Mouse (Mus musculus): ENCODE measurements at regions not wholly inside any gene's neighbourhood (a gene's known extent, or its start where the extent isn't known, plus 50 kb on each side); places are given as distances from the start of the nearest gene placed in this dataset.
A peak's percentile ranks its signal among the peaks of the same experiment; 100 is the strongest.
"Not testable (repeated sequence)": the region's sequence is repeated elsewhere in the genome, so short reads cannot be mapped to it uniquely, and the experiment has no call there.

DNA sequence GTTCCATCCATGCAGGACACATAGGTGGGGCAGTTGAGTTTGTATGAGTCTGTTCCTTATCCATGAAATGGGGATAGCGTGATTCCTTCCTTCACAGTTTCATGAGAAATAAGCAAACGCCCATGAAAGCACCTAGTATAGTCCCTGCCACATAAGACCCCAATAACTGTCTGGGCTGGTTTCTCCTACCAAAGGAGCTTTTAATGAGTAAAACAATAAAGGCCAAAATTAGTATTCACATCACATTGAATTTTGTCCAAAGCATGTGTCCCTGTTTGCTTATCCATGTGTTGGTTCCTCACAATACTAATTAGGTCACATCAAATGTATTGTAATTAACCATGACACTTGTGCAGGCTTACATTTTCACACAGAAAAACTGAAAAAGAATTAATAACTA, 221.3 kb downstream of the Prdm13 start:
- DNase-seq = no peak

DNA sequence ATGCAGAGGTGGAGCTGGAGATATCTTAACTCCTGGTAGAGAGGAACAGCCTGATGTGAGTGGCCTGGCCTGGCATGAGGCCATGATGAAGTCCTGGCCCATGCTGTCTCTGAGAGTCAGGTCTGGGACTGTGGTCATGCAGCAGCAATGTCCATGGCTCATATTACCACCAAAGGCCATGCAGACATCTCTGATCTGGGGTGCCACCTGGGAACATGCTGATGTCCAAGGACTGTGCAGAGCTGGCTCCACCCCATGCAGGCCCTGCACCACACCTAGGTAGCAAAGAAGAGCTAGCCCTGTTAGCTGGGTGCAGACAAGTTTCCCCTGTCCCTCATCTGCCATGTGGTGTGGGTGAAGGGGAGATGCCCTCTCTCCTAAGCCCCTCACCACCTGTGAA, 244.5 kb downstream of the Prdm13 start:
- DNase-seq = no peak

DNA sequence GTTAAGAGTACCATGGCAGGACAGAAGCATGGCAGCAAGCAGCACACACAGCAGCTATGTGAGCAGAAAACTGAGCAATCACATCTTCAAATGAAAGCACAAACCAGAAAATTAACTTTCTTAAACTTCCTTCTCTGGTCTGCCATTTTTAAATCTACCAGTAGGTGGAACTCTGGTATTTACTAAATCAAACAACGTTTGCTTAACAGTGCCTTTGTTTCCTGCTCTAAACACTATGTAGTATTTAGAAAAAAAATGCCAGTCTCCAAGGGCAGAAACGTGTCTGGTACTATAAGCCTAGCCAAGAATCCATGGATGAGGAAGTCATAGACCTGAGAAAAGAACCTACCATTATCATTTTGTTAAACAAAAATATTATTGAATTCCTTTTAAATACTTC, 249.1 kb downstream of the Prdm13 start:
- DNase-seq = no peak

DNA sequence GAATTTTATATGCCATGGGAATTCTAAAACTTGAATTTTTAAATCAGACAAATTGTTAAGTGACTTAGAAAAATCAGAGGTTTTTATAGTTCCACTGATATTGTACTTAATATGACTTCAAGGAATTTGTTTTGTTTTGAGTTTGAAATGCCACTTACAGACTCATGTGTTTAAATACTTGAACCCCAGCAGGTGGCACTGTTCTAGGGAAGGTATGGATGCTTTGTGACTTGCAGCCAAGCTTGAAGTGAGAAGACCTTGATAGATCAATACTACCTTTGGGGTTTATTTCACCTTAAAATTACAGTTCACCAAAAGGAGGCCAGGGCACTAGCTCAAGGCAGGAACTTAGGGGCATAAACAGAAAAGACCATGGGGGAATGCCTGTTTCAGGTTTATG, 277.9 kb downstream of the Prdm13 start:
- no peak for DNase-seq

DNA sequence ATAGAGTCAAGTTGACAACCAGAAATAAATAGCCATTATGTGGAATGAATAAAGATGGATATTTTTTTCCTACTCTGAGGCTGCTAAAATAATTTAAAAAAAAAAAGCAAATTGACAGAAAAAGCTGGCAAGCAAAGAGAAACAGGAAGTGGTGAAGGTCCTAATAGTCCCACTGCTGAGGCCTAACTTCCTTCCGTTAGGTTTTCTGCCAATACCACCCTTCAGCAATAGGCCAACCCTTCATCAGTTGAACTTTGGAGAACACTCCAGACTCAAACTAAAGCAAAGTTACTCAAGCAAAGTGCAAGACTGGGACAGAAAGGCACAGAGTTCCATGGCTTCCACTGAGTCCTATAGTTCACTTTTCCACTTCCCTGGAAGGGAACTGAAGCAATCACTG, 316.4 kb downstream of the Prdm13 start:
- DNase-seq = no peak

DNA sequence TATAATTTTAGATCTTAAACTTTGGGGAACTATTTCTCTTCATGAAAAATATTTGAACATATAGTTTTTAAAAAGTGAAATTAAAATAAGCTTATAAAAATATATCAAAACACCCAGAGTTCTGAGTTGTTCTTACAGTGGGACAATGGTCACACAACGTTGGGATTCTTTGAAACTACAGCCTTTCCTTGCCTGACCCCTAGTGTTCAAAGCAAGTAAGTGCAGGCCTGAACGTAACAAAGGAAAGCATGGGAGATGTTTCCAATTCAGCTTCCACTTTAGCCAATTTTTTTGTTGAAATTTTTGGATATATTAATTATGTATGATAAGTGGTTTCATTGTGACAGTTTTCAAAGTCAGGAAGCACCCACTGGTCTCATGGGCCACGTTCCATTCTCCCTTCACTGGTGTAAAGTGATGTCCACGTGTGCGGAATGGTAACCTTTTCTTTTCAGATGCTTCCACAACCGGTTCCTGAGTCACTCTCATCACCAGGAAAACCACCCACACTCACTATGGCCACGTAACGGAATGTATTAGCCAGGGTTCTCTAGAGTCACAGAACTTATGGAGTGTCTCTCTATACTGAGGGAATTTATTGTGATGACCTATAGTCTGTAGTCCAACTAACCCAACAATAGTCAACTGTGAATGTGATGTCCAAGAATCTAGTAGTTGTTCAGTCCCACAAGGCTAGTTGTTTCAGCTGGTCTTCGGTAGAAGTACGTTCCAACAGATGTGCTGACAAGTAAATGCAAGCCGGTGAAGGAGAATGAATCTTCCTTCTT, 317.3 kb downstream of the Prdm13 start:
- DNase-seq = peak in 1 of 2 experiments; percentile 1

DNA sequence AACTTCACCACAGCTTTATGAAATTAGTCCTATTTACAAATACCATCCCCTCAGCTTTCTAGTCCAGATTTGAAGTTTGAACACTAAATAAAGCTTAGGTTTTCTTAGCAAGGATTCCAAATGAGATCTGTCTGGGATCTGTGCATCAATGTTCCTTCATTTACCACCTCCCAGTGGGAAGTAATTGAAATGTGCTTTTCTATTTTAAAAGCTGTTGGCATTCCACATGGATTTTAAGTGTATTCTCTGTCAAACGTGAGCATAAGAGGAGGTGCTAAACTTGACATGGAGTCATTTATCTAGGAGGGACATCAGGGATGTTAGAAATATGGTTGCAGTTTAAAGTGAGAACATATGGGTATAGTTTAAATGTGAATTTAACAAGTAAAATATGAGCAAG, 364.0 kb downstream of the Prdm13 start:
- DNase-seq = no peak

DNA sequence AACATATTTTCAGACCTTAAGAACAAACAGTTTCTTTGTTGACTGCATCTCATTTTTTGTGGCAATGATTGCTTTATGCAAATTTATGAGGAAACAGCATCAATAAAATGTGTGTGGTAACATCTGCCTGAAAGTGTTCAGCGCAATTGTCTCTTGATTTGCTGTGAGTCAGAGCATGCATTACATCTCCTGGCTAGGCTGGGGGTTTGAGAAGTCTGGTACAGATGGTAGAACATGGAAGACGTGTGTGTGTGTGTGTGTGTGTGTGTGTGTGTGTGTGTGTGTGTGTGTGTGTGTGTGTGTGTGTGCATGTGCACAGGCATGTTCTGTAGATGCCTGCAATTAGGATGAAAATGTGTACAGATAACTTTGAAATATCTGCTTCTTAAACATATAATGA, 376.5 kb downstream of the Prdm13 start:
- DNase-seq = not testable (repeated sequence)

DNA sequence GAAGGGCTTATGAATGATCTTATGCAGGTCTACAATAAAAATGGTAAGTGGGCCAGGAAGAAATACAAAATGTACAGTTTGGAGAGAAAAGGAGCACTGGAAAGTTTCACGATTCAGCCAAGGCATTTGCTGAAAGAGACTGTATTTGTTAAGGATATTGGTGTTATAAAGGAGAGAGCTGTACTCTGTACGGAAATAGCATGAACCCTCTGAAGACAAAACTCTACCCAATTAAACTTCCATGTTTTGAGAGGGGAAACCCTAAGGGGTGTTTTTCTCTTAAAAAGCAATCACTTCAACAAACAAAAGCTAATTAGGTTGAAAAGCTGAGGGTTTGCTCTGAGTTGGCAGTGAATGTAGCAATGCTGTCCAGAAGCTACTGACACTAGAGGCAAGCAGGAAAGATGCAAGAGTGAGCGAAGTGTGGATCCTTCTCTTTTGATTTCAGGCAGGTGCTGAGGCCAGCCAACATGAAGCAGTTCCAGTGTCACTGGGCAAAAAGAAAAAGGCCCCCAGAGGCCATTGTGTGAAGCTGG, 378.2 kb downstream of the Prdm13 start:
- no peak for DNase-seq

DNA sequence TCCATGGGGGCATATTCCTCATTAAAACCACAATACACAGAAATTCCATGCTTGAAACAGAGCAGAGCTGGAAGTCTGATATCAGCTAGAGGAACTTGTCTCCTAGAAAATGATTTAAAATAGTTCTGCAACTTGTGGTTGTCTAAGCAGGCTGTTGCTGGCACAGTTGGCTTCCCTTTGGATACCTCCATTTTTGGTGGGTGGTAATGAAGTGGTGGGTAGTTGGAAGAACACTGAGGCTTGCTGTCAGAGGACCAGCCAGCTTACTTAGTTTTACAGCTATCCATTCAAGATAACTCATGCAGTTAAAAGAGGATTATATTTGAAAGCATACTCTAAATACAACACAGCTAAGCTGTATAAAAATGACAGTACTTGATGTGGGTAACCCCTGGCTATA, 385.6 kb downstream of the Prdm13 start:
- no peak for DNase-seq

DNA sequence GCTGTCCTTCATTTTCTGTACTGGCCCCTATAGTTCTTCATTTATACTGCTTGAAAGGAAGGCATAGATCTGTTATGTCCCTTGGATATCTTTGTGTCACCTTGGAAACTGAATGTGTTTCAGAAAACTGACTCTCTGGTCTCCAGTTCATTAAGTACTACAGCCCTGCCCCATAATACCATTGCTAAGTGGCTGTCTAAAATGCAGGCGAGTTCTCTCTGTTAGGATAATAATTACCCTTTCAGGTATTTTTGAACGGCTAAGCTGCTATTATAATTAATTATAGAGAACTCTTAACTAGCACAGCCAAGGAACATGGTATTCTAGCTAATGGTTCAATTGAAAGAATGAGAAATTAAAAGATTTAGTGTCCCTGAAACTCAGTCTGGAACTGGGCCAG, 418.5 kb downstream of the Prdm13 start:
- DNase-seq = no peak

DNA sequence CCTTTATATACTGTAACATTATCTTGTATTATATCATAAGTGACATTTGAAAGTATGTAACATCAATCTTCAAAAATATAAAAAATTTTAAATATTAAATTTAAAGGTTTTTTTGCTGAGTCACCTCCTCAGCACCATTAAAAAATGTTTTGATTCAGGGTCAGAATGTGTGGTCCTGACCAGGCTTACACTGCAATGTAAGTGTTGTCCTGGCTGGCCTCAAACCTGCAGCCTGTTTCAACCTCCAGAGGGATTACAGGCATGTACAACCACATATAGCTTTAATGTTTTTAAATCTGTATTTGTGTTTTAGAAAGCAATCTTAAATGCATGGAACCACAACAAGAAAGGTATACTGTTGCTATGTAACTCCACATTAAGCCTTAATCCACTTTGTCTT, 418.9 kb downstream of the Prdm13 start:
- no peak for DNase-seq

DNA sequence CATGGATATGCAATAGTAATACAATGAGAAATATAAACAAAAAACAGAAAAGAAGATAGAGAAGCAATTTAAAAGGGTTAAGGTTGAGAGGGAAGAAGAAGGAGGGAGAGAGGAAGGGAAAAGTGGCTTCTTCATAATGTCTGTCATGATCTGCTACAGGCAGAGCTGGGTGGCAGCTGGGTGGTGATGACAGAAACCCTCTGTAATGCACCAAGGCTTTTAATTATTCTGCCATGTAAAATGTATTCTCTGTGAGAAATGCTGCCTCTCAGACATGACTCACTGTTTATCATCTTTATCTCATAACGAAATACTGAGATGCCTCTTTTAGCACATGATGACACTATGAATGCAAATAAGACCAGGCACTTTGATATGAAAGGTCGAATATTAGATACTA, 435.4 kb downstream of the Prdm13 start:
- DNase-seq = no peak

DNA sequence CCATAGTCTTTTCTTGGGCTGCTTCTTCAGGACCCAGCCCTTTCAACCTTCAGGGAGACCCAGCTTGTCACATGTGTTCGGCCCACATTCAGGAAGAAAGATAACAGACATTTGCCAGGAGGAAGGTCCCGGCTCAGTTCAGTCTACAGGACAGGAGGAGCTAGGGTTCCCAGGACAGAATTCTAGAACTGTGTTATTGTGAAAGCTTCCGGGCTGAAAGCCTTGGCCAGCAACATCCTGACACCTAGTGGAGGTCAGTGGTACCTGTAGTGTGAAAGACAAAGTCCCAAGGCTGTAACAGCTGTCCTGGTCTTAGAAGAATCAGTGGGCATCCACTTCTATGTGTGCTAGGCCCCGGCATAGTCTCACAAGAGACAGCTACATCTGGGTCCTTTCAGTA, 463.1 kb downstream of the Prdm13 start:
- peak; percentile 24 to 28 for DNase-seq

DNA sequence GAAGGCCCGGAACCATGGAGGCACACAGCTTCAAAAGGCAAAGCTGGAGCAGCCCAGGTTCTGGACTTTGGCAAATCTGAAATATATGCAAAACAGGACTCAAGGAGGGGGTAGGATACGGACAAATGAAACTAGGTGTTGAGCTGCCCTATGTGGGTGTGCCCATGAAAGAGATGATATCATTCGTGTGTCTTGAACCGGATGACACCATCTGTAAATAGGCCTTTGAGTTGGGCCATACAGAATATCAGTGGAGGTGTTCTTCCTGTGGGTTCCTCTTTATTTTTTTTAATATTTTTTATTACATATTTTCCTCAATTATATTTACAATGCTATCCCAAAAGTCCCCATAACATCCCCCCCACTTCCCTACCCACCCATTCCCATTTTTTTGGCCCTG, 478.1 kb downstream of the Prdm13 start:
- DNase-seq = no peak

DNA sequence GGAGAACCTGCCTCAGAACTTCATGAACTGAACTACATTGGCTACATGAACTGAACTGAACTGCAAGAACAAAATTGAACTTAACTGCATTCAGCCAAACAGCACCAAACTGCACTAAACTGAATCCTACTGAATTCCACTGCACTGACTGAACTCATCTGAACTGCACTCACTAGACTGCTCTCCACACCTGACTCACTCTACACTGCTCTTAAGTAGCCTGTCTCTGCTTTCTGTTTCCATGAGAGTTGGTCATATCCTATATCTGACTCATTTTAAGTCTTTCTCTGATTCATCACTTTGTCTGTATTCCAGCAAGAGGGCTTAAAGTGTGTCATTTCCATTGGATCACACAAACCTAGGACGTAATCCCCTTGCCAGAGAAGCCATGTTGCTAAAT, 490.1 kb downstream of the Prdm13 start:
- no peak for DNase-seq

DNA sequence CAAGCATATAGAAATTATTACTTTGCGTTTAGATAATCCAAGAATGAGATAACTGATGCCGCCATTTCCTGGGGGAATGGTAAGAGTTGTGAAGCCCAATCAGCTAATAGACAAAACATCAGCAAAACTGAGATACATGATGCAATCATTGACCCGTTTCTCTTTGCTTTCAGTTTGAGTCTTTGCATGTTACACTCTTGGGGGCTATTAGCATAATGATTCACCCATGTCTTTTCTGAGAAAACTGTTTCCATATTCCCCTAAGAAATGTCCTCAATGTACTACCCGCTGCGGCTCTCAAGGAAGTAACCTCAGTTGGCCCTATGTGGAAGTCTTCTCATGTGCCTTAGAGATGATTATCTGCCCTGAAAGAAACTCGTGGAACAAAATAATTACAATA, 512.0 kb downstream of the Prdm13 start:
- no peak for DNase-seq

DNA sequence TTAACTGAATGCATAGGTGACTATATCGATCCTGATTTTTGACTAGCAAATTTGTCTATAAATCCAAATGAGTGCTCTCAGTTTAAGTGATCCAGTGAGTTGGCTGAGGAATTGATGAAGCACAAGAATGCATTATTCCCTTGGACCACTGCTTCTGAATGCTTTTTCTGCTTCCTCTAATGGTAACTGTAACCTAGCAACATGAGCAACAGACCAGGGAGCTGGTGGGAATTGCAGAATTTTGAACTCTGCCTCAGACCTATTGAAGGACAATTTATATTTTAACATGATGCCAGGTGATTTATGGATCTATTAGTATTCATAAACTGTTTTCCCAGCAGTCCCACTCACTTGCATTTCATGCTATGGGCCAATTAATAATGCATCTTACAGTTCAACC, 512.7 kb downstream of the Prdm13 start:
- no peak for DNase-seq

DNA sequence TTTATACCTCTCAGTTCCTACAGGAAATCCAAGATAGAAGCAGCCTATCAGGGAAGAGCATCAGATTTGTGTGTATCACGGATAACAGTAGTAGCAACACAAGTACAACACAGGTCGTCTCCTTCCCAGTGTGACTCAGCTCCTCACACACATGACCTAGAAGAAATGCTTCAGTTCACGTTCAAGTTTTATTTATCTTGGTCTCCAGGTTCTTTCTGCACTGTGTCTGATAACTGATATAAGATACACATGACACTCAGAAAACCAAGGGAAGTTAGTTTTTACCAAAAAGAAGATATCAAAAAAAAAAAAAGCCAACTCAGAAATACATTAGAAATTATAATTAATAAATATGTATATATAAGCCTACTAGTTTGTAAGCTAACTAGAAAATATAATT, 515.0 kb downstream of the Prdm13 start:
- DNase-seq = no peak

DNA sequence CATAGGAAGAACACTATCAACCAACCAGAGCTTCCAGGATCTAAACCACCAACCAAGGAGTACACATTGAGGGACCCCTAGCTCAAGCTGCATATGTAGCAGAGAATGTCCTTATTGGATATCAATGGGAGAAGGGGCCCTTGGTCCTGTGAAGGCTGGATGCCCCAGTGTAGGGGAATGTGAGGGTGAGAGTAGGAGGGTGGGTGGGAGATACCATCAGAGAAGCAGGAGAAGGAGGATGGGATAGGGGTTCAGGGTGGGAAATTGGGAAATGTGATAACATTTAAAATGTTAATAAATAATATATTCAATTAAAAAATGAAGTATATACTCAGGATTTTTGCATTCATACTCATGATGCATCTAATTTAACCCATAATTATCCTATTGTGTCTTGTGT, 523.6 kb downstream of the Prdm13 start:
- DNase-seq = no peak

DNA sequence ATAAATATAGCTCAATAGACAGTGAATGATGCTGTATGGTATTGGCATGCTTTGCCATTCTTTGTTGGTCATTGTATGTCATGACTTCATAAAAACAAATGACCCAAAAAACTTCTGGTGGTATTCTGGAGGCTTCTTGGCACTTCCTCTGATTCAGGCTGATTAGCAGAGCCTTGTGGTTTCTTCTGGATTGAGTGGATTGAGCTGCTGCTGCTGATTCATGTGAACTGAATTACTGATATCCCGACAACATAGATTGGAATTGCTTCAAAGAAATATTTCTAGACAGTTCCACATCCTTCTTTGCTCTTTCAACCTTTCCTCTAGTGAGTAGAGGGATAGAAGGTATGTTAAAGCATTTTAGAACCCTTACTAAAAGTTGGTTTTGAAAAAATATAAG, 559.9 kb downstream of the Prdm13 start:
- DNase-seq = no peak

DNA sequence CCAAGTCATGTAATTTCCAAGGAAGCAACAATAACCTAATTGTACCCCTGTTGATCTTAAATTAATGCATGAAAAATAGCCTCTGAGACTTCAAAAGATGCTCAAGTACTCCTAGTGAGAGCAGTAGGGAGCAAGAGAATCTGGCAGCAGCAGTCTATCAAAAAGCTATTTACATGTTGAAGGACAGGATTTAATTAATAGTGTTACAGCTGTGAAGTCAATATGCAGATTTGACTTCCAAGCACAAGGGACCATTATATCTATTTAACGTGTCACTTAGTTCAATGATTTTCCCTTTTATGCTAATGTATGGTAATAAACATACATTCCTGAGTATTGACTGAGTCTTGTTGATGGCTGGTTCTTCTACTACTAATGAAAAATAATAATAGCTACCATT, 590.0 kb downstream of the Prdm13 start:
- DNase-seq = no peak

DNA sequence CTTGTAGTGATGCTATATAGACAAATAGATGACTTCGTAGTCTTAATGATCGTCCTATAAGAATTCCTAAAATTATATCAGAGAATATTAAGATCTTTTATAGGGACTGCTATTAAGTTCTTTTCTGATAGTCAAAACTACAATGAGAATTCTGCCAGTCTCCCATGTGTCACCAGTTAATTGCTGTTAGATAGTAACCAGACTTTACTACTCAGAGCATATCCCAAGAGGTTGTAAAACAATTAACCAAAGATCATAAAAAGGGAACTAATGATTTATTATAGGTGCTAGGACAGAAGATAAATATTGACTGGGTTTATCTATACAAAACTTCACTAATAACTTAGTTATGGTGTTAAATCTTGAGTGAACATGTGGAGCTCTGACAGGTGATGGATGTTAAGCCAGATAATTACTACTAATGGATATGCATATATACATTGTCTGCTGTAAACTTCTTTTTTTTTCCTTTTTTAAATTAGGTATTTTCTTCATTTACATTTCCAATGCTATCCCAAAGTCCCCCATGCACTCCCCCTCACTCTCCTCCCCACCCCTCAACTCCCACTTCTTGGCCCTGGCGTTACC, 615.5 kb downstream of the Prdm13 start:
- no peak for DNase-seq

Measured in adrenal gland, postnatal 36 days (tissue).